Mouse (Mus musculus) erythroblast, embryonic 14.5 days (primary cell): ENCODE measurements around the gene Fam131a.

Source experiments
- GATA1 ChIP-seq: IDR thresholded peaks from 2 replicates; pipeline ENCODE4 v1.6.1; 2012; ENCODE audit warnings: low read length, inconsistent platforms, mixed read lengths
- TAL1 ChIP-seq: IDR thresholded peaks from 3 replicates; pipeline ENCODE4 v1.6.1; 2012; ENCODE audit warnings: low read length, inconsistent platforms, mixed read lengths

- TF ChIP-seq TAL1 (no peak), GATA1 (no peak)
Observed at GRCm38 (mm10) chr16:20653315-20653714, 39.7 kb upstream of the Fam131a start.
